Mouse (Mus musculus) cerebellum, postnatal 36 days (tissue): ENCODE data around the gene Cdk2ap2.
"Not testable (repeated sequence)": the region's sequence is repeated elsewhere in the genome, so short reads cannot be mapped to it uniquely, and the experiment has no call there.

Source experiments
- DNase-seq, 2 experiments: peaks; one replicate each; pipeline ENCODE4 v3.0.0; 2021 to 2022; ENCODE audit warnings: mixed read lengths in 2 of 2

The Cdk2ap2 gene

GRCm38 (mm10) chr19:4118350-4118749 is 21.4 kb downstream of the Cdk2ap2 start:
- DNase-seq: no peak

DNA sequence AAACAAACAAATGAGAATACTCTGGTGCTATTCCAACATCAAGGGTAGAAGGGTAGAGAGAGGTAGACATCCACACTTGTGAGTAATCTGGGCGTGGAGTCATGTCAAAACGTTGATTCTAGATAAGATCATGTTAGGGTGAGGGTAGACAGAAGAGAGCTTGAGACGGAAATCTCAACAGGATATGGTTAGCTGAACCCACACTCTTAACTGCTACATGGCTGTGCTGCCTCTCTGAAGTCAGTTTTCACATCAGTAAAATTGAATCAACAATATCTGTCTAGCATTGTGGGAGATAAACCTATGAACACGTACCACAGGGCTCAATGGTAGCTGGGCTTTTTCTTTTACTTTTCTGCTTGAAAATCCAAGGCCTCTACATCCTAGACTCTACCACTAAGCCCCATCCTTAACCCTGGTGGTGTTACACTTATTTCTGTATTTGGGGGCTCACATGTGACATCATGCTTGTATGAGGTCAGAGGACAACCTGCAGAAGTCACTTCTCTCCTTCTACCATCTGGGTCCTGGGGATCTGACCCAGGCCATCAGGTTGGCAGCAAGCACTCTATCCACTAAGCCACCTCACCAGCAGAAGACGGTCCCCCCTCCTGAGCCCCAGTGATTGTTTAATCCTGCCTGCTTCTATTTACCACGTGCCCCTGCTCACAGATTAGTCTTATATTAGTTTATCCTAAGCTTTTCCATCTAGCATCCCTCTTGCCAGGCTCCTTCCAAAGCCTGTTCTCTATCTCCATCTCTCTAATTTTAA is 22.9 kb downstream of the Cdk2ap2 start:
- no peak for DNase-seq

DNA sequence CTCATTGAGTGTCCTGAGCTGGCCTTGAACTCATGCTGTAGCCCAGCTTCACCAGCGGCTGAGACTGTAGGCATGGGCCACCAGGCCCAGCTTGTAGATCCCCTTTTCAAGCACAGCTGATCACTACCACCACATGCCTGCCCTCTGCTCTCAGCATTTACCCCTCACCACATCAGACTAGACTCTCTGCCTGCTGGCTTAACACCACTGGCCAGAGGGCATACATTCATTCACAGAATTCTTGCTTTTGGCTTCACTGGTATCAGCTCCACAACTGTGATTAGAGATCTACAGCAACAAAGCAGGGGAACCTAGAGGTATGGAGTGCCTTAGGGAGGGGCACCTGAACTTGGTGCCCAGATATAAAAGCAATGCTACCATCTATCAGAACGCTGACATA is 23.5 kb downstream of the Cdk2ap2 start:
- no peak for DNase-seq

- DNase-seq: peak; percentile 97 to 99
Observed at GRCm38 (mm10) chr19:4121097-4121805, 24.3 kb downstream of the Cdk2ap2 start.

DNA sequence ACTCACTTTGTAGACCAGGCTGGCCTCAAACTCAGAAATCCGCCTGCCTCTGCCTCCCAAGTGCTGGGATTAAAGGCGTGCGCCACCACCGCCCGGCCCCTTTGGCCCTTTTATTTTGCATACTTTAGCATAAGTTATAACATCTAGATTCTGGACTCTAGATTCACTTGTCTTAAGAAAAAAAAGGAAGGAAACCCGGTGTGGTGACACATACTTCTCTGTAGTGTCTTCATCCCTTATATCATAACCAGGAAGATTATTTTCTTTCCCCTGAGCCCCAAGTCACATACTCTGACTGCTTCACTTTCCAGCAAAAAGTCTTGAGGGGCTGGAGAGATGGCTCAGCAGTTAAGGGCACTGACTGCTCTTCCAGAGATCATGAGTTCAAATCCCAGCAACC is 24.9 kb downstream of the Cdk2ap2 start:
- not testable (repeated sequence) for DNase-seq

GRCm38 (mm10) chr19:4122411-4123370 is 25.7 kb downstream of the Cdk2ap2 start:
- DNase-seq: no peak

DNA sequence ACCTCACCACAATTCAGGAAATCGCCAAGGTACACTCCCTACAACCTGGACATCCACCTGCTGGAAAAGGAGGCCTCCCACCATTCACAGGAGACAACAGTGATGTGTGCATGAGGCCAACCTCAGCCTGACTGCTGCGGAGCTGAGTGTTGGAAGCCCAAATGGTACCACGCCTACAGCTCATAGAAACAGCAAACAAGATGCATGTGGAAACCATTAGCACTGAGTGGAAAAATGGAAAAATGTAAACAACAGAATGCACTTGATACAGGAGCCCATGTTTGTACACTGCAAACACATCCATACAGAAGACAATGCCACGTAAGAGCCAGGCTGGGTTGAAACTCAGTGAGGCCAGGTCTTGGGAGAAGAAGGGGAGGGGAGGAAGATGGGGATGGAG is 27.4 kb downstream of the Cdk2ap2 start:
- no peak for DNase-seq

DNA sequence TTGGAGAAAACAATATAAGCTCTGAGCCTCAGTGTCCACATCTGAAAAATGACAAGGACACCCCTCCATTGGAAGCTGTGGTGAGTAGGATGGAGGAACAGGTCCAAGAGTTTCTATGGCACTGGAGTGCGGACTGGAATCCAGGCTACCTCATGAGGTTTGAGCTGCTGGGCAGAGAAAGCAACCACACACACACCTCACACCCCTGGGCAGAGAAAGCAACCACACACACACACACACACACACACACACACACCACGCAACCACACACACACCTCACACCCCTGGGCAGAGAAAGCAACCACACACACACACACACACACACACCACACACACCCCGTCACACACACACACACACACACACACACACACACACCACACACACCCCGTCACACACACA is 28.3 kb downstream of the Cdk2ap2 start:
- peak in 1 of 2 experiments; percentile 42 for DNase-seq

- peak; percentile 96 to 99 for DNase-seq
Observed at GRCm38 (mm10) chr19:4125741-4126696, 29.0 kb downstream of the Cdk2ap2 start, which contains the start of gene Aip. TSS of gene Aip (minus strand) at chr19:4125858.

- DNase-seq: no peak
Observed at GRCm38 (mm10) chr19:4126759-4127495, 29.9 kb downstream of the Cdk2ap2 start.

- no peak for DNase-seq
Observed at GRCm38 (mm10) chr19:4129462-4129861, 32.5 kb downstream of the Cdk2ap2 start.

- no peak for DNase-seq
Observed at GRCm38 (mm10) chr19:4130106-4130505, 33.1 kb downstream of the Cdk2ap2 start.

GRCm38 (mm10) chr19:4131075-4131474 is 34.1 kb downstream of the Cdk2ap2 start:
- DNase-seq: no peak

GRCm38 (mm10) chr19:4131768-4132167 is 34.8 kb downstream of the Cdk2ap2 start:
- DNase-seq: no peak

- no peak for DNase-seq
Observed at GRCm38 (mm10) chr19:4134354-4134753, 37.4 kb downstream of the Cdk2ap2 start.

- DNase-seq: not testable (repeated sequence)
Observed at GRCm38 (mm10) chr19:4135229-4135962, 38.4 kb downstream of the Cdk2ap2 start.

- DNase-seq: not testable (repeated sequence)
Observed at GRCm38 (mm10) chr19:4135963-4136345, 39.0 kb downstream of the Cdk2ap2 start.

- no peak for DNase-seq
Observed at GRCm38 (mm10) chr19:4136463-4136862, 39.5 kb downstream of the Cdk2ap2 start.

GRCm38 (mm10) chr19:4137913-4138312 is 40.9 kb downstream of the Cdk2ap2 start:
- DNase-seq: no peak

DNA sequence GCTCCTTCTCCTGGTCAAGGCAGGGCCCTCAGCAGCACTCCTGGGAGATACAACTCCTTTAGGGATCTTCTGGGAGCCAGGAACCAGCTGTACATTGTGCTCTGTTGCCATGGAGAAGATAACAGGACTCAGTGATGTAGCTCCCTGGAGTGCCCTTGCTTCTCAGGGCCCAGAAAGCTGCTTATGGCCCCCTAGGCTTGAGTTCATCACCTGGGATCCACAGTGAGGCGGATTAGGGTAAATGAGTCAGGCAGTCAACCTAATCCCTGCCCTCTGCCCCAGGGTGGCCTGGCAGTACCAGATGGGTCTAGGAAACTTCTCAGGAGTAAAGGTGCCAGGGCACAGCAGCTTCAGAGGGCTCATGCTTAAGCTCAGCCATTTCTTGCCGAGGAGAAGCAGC is 42.5 kb downstream of the Cdk2ap2 start, which contains the start of gene Gpr152:
Gene Gpr152, plus strand, starts transcription at position 342 of the 400 bp plus-strand sequence.
- no peak for DNase-seq
